Comparison of ENCODE assay signal across 26 mouse cellular contexts in genomic region chr9:115661834-115662425, GRCm38 (mm10).
A peak's percentile ranks its signal among the peaks of the same experiment; 100 is the strongest.
DNase-seq lines count a peak whose midpoint lies in the region; ATAC-seq and TF ChIP-seq lines count a peak whose summit lies in the region.
"Had no signal": no experiment of that assay in that cellular context is flagged by ENCODE, and none has a peak within 500 bp of the region (broad histone marks: within the 10 kb centered on the region; RNA-seq: fewer than 3 reads in every experiment).

No protein-coding gene starts in this region.

- H3K4me1 ChIP-seq in midbrain, embryonic 14.5 days (ENCODE audit: control insufficient read depth, insufficient read depth, low read length): no peaks in the 10 kb centered on the region
- no peaks in the 10 kb centered on the region for H3K4me1 ChIP-seq in midbrain, embryonic 11.5 days (ENCODE audit: control insufficient read depth, insufficient read depth, low read length)
- peaks cover 12% of the 10 kb centered on the region; the same call in 1 of the 2 replicates for H3K4me1 ChIP-seq in kidney, adult 2 months (ENCODE audit: control insufficient read depth, insufficient read depth, low read length)
- H3K4me1 ChIP-seq in kidney, postnatal 0 days (replicated peaks; ENCODE audit: insufficient read depth, low read length): no peaks in the 10 kb centered on the region
- H3K4me1 ChIP-seq in cerebellum, adult 2 months (ENCODE audit: control insufficient read depth, insufficient read depth, low read length): no peaks in the 10 kb centered on the region
- H3K4me1 ChIP-seq: embryonic facial prominence, embryonic 12.5 days; forebrain, embryonic 12.5 days; midbrain, embryonic 13.5 days; neural tube, embryonic 12.5 days had no signal

- WGBS in midbrain, embryonic 14.5 days: 37% methylated on average over 5 of the region's 5 CpGs
- WGBS in midbrain, embryonic 11.5 days: 26% methylated on average over 5 of the region's 5 CpGs
- 65% methylated on average over 5 of the region's 5 CpGs for WGBS in kidney, adult 2 months
- WGBS in kidney, postnatal 0 days: 76% methylated on average over 5 of the region's 5 CpGs
- WGBS in cerebellum, adult 2 months: 46% methylated on average over 5 of the region's 5 CpGs

- no peaks in the 10 kb centered on the region for H3K27me3 ChIP-seq in midbrain, embryonic 14.5 days (ENCODE audit: control insufficient read depth, insufficient read depth, low read length)
- H3K27me3 ChIP-seq in midbrain, embryonic 11.5 days (ENCODE audit: control insufficient read depth, insufficient read depth, low read length): no peaks in the 10 kb centered on the region
- H3K27me3 ChIP-seq in kidney, adult 2 months (replicated peaks; ENCODE audit: control insufficient read depth, insufficient read depth, low read length): no peaks in the 10 kb centered on the region
- no peaks in the 10 kb centered on the region for H3K27me3 ChIP-seq in kidney, postnatal 0 days (ENCODE audit: insufficient read depth, low read length)
- no peaks in the 10 kb centered on the region for H3K27me3 ChIP-seq in cerebellum, adult 2 months (ENCODE audit: control insufficient read depth, insufficient read depth, low read length)
- H3K27me3 ChIP-seq: CH12.LX; embryonic facial prominence, embryonic 12.5 days; intestine, embryonic 15.5 days; limb, embryonic 13.5 days; liver, embryonic 13.5 days; midbrain, embryonic 13.5 days; neural tube, embryonic 12.5 days had no signal

- H3K27ac ChIP-seq in midbrain, embryonic 14.5 days (replicated peaks; ENCODE audit: low read depth, low read length): no peak overlapping the region
- no peak overlapping the region for H3K27ac ChIP-seq in midbrain, embryonic 11.5 days (ENCODE audit: low read depth, low read length)
- no peak overlapping the region for H3K27ac ChIP-seq in kidney, adult 2 months (ENCODE audit: insufficient read depth, low read depth, low read length)
- H3K27ac ChIP-seq in kidney, postnatal 0 days: 0 out of 2 replicates have a peak overlapping the region, but pooled peaks have one; percentile 47
- H3K27ac ChIP-seq in cerebellum, adult 2 months (ENCODE audit: insufficient read depth, low read length): no peak overlapping the region
- H3K27ac ChIP-seq: embryonic facial prominence, embryonic 12.5 days; forebrain, embryonic 12.5 days; hindbrain, embryonic 10.5 days; intestine, embryonic 15.5 days; limb, embryonic 13.5 days; liver, embryonic 13.5 days; midbrain, embryonic 13.5 days; neural tube, embryonic 12.5 days had no signal

- H3K36me3 ChIP-seq in midbrain, embryonic 14.5 days (ENCODE audit: control insufficient read depth, insufficient read depth, low read length): no peaks in the 10 kb centered on the region
- H3K36me3 ChIP-seq in midbrain, embryonic 11.5 days (ENCODE audit: control insufficient read depth, insufficient read depth, low read length): no peaks in the 10 kb centered on the region
- H3K36me3 ChIP-seq in kidney, adult 2 months (ENCODE audit: control insufficient read depth, insufficient read depth, low read length): no peaks in the 10 kb centered on the region
- H3K36me3 ChIP-seq in kidney, postnatal 0 days (ENCODE audit: insufficient read depth, low read length): no peaks in the 10 kb centered on the region
- H3K36me3 ChIP-seq: embryonic facial prominence, embryonic 12.5 days; forebrain, embryonic 12.5 days; G1E; hindbrain, embryonic 10.5 days; intestine, embryonic 15.5 days; limb, embryonic 13.5 days; liver, embryonic 13.5 days; midbrain, embryonic 13.5 days; neural tube, embryonic 12.5 days had no signal

- no peak overlapping the region for H3K9ac ChIP-seq in midbrain, embryonic 14.5 days (replicated peaks; ENCODE audit: low read length)
- H3K9ac ChIP-seq in midbrain, embryonic 11.5 days (ENCODE audit: low read length): no peak overlapping the region
- no peak overlapping the region for H3K9ac ChIP-seq in kidney, postnatal 0 days (ENCODE audit: low read depth, low read length)
- H3K9ac ChIP-seq: embryonic facial prominence, embryonic 12.5 days; forebrain, embryonic 12.5 days; intestine, embryonic 15.5 days; limb, embryonic 13.5 days; liver, embryonic 13.5 days; midbrain, embryonic 13.5 days; neural tube, embryonic 12.5 days had no signal

- TF ChIP-seq POLR2A in kidney, adult 2 months (IDR thresholded peaks at IDR 0.05; ENCODE audit: low read depth, low read length): no peak
- no peak for TF ChIP-seq POLR2A in cerebellum, adult 2 months (IDR thresholded peaks at IDR 0.05; ENCODE audit: borderline replicate concordance, insufficient read depth, low read length)

- no peak overlapping the region for H3K4me3 ChIP-seq in midbrain, embryonic 14.5 days (replicated peaks; ENCODE audit: low read depth, low read length)
- H3K4me3 ChIP-seq in midbrain, embryonic 11.5 days (ENCODE audit: low read depth, low read length): no peak overlapping the region
- H3K4me3 ChIP-seq in kidney, adult 2 months (ENCODE audit: insufficient read depth, low read depth, low read length): no peak overlapping the region
- H3K4me3 ChIP-seq in kidney, postnatal 0 days (replicated peaks; ENCODE audit: low read depth, low read length): no peak overlapping the region
- no peak overlapping the region for H3K4me3 ChIP-seq in cerebellum, adult 2 months (replicated peaks; ENCODE audit: insufficient read depth, low read depth, low read length)
- H3K4me3 ChIP-seq: embryonic facial prominence, embryonic 12.5 days; forebrain, embryonic 12.5 days; hindbrain, embryonic 10.5 days; intestine, embryonic 15.5 days; limb, embryonic 13.5 days; liver, embryonic 13.5 days; midbrain, embryonic 13.5 days; neural tube, embryonic 12.5 days had no signal

- H3K4me2 ChIP-seq in midbrain, embryonic 14.5 days (ENCODE audit: low read length): no peak overlapping the region
- H3K4me2 ChIP-seq in midbrain, embryonic 11.5 days: no peak overlapping the region
- H3K4me2 ChIP-seq in kidney, postnatal 0 days (ENCODE audit: low read length): no peak overlapping the region
- H3K4me2 ChIP-seq: embryonic facial prominence, embryonic 12.5 days; forebrain, embryonic 12.5 days; intestine, embryonic 15.5 days; limb, embryonic 13.5 days; liver, embryonic 13.5 days; midbrain, embryonic 13.5 days; neural tube, embryonic 12.5 days had no signal

- no peak for TF ChIP-seq CTCF in kidney, adult 2 months (conservative IDR thresholded peaks at IDR 0.05; ENCODE audit: insufficient read depth, insufficient read length, low read depth, low read length)
- TF ChIP-seq CTCF in kidney, postnatal 0 days (IDR thresholded peaks at IDR 0.05; ENCODE audit: low read depth): no peak
- no peak for TF ChIP-seq CTCF in cerebellum, adult 2 months (IDR thresholded peaks at IDR 0.05; ENCODE audit: borderline replicate concordance, insufficient read depth, low read depth, low read length)

- DNase-seq in midbrain, embryonic 14.5 days: peak; percentile 32
- DNase-seq in midbrain, embryonic 11.5 days (ENCODE audit: low spot score, missing footprints): no peak
- peak; percentile 86 for DNase-seq in kidney, adult 2 months
- DNase-seq in kidney, postnatal 0 days (ENCODE audit: low spot score): peak; percentile 48
- peak; percentile 49 for DNase-seq in retina, embryonic 14.5 days (ENCODE audit: low spot score)
- DNase-seq in adrenal gland, postnatal 10 days: no peak
- no peak for DNase-seq in cerebellum, adult 2 months
- no peak for DNase-seq in layer of hippocampus, postnatal 25 days (ENCODE audit: extremely low spot score in 1 of 2, low spot score in 1 of 2)
- DNase-seq: adrenal gland, adult 8-10 months; B cell, adult 2 months; cerebellum, adult 9-11 months; liver, embryonic 13.5 days; lung, adult 2 months; lung, postnatal 14 days; right cerebral cortex, postnatal 4 days had no signal

- H3K9me3 ChIP-seq in midbrain, embryonic 14.5 days (ENCODE audit: control insufficient read depth, low read length): no peaks in the 10 kb centered on the region
- no peaks in the 10 kb centered on the region for H3K9me3 ChIP-seq in midbrain, embryonic 11.5 days (ENCODE audit: control insufficient read depth, low read length)
- H3K9me3 ChIP-seq in kidney, postnatal 0 days (replicated peaks; ENCODE audit: low read length): no peaks in the 10 kb centered on the region
- H3K9me3 ChIP-seq: embryonic facial prominence, embryonic 12.5 days; limb, embryonic 13.5 days; liver, embryonic 13.5 days; midbrain, embryonic 13.5 days had no signal

- no peak for ATAC-seq in midbrain, embryonic 14.5 days (ENCODE audit: low FRiP score, low TSS enrichment)
- no peak for ATAC-seq in midbrain, embryonic 11.5 days (ENCODE audit: low FRiP score)
- peak; percentile 77 for ATAC-seq in kidney, postnatal 0 days (replicated peaks; ENCODE audit: low FRiP score, low read depth)
- ATAC-seq: activated CD4-positive, CD25-positive, alpha-beta regulatory T cell, adult 4 months; hindbrain, embryonic 16.5 days; intestine, embryonic 15.5 days; midbrain, embryonic 13.5 days had no signal

Comparison
In these comparisons a context has a peak if more than half of its experiments do, and no peak if none do; other contexts are left out.
1. DNase-seq: peak in midbrain, embryonic 14.5 days (single experiment), kidney, adult 2 months (single experiment), kidney, postnatal 0 days (single experiment) and retina, embryonic 14.5 days (single experiment); none in midbrain, embryonic 11.5 days (single experiment), adrenal gland, postnatal 10 days (single experiment), cerebellum, adult 2 months (0 of 2) and layer of hippocampus, postnatal 25 days (0 of 2).